Mouse (Mus musculus) CD4-positive naive resting alpha-beta T cell, adult 57 days (primary cell): ENCODE data around the gene Dydc2. TPM values are rescaled to one million over a fixed set of nuclear protein-coding genes. Genes with fewer than 3 reads are reported as not detected.

Experiments
- total RNA-seq: library from RNA; stranded (reverse); gene quantifications from one replicate; pipeline ENCODE4 v1.2.4, GENCODE M21; 2023

The Dydc2 gene
- total RNA-seq = not detected

DNA sequence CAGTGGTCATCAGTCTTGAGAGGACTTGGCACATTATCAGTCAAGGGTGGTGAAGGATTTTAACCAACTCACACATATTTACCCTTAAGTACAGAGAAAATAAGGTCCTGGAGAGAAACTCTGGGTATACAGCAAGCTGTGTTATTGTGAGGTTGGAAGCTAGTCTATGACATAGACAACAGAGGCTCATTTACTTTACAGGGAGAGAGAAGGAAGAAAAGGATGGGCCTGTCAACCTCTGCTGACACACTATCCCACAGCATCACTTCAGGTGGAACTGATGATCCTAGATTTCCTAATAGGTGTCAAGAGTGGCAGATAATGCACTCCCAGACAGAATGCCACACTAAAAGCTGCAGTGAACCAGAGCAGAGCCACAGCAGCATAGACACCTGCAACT is at the start of gene Dydc2:
Dydc2 (minus strand) TSS at position 101 of the 400 bp plus-strand sequence.

DNA sequence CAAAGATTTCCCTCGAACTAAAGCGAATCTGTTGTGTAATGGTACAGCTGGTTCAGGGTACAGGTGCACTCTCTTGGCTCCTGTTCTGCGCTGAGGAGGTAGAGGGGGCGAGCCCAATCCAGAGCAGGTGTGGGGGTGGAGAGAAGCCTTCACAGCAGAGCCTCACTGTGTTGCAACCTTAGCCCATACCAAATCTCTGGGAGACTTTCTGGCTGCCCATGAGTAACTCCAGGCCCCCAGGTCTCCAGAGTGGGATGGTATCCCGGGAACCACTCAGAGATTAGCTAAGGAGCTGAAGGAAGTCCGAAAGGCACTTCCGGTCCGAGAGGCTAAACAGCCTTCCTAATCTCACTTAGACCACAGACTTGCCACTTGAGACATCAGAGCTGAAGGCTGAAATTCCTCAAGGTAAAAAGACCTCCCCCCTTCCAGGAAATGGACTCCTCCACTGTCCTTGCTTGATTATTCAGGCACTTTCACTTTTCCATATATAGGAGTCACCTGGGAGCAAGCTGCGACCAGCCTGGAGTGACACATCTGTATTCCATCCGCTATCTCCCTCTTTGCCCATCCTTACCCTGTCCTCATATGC is 35.9 kb upstream of the Dydc2 start, which contains the start of gene Mat1a:
Mat1a (plus strand) TSS at position 183 of the 592 bp plus-strand sequence.

DNA sequence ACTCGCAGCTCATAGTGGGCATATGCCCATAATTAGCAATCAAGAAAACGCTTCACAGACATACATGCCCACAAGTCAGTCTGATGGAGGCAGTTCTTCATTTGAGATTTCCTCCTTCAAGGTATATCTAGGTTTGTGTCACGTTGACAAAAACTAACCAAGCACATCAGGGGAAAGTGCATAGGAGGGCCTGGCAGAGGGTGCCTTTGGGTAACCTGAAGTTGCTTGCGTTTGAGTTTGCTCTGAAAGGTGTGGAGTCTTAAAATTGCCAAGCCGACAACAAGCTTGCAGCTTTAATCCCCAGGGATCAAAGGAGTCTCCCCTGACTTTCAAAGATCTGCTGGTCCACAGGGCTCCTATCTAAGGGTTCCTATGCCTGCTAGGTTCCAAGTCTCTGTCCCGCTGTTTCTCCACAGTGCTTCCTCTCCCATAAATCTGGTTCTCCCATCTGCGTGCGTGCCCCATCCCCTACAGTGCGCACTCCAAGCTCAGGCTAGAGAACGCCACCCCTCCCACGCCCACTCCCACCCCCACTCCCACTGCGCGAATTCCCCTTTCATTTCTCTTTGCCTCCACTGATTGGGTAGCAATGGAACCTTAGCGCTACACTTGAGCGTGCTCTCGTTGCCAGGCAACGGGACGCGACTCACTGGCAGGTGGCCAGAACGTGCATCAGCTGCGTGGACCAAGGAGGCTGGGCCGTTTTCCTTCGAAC is 3.4 kb upstream of the Dydc2 start, which contains the start of gene Dydc1:
Dydc1 (plus strand) TSS at position 683 of the 715 bp plus-strand sequence.

DNA sequence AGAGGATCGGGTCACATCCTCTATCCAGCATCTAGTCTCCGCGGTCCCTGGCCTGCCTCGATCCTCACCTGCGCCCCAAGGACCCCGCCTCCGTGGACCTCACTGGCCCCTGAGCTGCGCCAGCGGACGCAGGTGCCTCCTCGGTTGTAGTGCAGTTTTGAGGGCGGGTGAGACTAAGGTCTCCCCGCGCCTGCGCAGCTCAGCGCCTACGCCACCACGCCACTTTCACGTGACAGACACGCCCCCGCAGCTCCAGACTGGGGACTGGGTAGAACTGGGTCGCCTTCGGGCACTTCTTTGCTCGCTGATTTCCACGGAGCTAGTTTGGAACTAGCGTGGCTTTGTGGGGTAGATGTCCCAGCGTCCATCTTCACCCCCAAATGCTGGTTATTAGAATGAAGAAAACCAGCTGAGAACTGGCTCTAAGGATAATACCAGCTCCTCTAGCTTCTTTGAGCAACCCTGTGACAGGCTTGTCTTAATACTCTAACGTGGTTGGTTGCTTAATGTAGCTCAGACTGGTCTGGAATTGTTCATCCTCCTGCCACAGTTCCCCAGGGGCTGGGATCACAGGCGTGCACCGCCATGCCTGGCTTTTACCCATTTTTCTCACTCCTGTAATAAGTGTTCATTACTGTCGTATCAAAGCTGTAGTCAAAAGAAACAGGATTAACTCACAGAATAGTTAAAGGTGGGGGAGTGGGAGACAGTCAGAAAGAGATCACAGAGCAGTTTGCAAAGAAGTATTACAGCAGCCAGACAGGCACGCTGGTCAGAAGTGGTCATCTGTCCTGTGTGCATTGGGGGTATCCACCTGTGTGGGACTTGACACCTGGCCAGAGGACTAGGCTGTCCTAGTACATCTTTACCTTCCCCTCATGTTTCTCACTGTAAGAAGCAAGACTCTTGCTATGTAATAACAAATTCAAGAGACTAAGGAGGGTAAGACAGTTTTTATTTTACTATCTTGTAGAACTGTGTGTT is 55.1 kb downstream of the Dydc2 start, which contains the start of gene Fam213a:
Fam213a (minus strand) TSS at position 159 of the 984 bp plus-strand sequence.

Other genes with a start within 250 kb of the Dydc2 start
- 18.5 TPM for gene Sh2d4b, start 175.9 kb downstream of the Dydc2 start, total RNA-seq
- 116 TPM for gene Tspan14, start 102.4 kb downstream of the Dydc2 start, total RNA-seq
- gene Fam213a, start 55.4 kb downstream of the Dydc2 start, total RNA-seq = 11.7 TPM
- gene Dydc1, start 3.7 kb upstream of the Dydc2 start, total RNA-seq = not detected
- gene Mat1a, start 35.8 kb upstream of the Dydc2 start, total RNA-seq = not detected
- not detected for gene Sftpa1, start 62.6 kb upstream of the Dydc2 start, total RNA-seq
- not detected for gene Mbl1, start 82.2 kb upstream of the Dydc2 start, total RNA-seq
- not detected for gene Sftpd, start 115.9 kb upstream of the Dydc2 start, total RNA-seq
- not detected for gene Gm2832, start 209.6 kb upstream of the Dydc2 start, total RNA-seq